Mouse (Mus musculus) liver, embryonic 14.5 days (tissue): ENCODE data around the gene Ccdc110. TPM values are rescaled to one million over a fixed set of nuclear protein-coding genes. Genes with fewer than 3 reads are reported as not detected.

ENCODE experiments used
- ATAC-seq: fragments of 200-750 bp; cut with Nextera tagmentation; 2 replicates; pipeline ENCODE4 v1.8.0; 2017; ENCODE audit warnings: moderate number of reproducible peaks, mild to moderate bottlenecking, moderate library complexity; ENCODE audit not compliant: insufficient read depth
- DNase-seq, 3 experiments: peaks; one replicate each; pipeline ENCODE4 v3.0.0-alpha.2; 2012 to 2013; ENCODE audit warnings: low read depth in 3 of 3, low spot score in 3 of 3
- H3K27ac ChIP-seq: fragments of 300-500 bp; sonication (generic); 2 replicates; pipeline ENCODE4 v1.5.1; 2014; ENCODE audit warnings: moderate library complexity, mild to moderate bottlenecking, control low read depth, inconsistent platforms
- H3K27me3 ChIP-seq: fragments of 300-500 bp; sonication (generic); 2 replicates; pipeline ENCODE4 v1.6.1; 2014; ENCODE audit warnings: mild to moderate bottlenecking, low read length, moderate library complexity; ENCODE audit not compliant: control insufficient read depth, insufficient read depth
- H3K36me3 ChIP-seq: fragments of 300-500 bp; sonication (generic); replicated peaks from 2 replicates; pipeline ENCODE4 v1.6.1; 2014; ENCODE audit warnings: low read depth; ENCODE audit not compliant: control insufficient read depth, insufficient read depth
- H3K4me1 ChIP-seq, 2 experiments: fragments of 200-500 bp in 1 of 2; fragments of 300-500 bp in 1 of 2; sonication (generic) in 1 of 2; replicated peaks; 2 replicates each; pipeline ENCODE4 v1.6.1; 2012 to 2014; ENCODE audit warnings: antibody characterized with exemption in 1 of 2, inconsistent platforms in 1 of 2, low read length in 1 of 2; ENCODE audit not compliant: control insufficient read depth in 2 of 2, insufficient read depth in 2 of 2
- H3K4me2 ChIP-seq: fragments of 300-500 bp; sonication (generic); 2 replicates; pipeline ENCODE4 v1.6.1; 2014; ENCODE audit warnings: low read depth, mild to moderate bottlenecking, control low read depth, moderate library complexity
- H3K4me3 ChIP-seq, 2 experiments: fragments of 200-500 bp in 1 of 2; fragments of 300-500 bp in 1 of 2; sonication (generic) in 1 of 2; 2 replicates each; pipeline ENCODE4 v1.5.1; 2012 to 2014; ENCODE audit warnings: low read depth in 2 of 2, low read length in 2 of 2, mild to moderate bottlenecking in 2 of 2, control low read depth in 1 of 2, inconsistent platforms in 1 of 2, moderate library complexity in 1 of 2; ENCODE audit not compliant: insufficient read depth in 1 of 2
- H3K9ac ChIP-seq: fragments of 300-500 bp; sonication (generic); replicated peaks from 2 replicates; pipeline ENCODE4 v1.6.1; 2014; ENCODE audit warnings: mild to moderate bottlenecking, control low read depth, moderate library complexity
- H3K9me3 ChIP-seq: fragments of 300-500 bp; sonication (generic); 2 replicates; pipeline ENCODE4 v1.6.1; 2016; ENCODE audit warnings: low read length, mixed read lengths; ENCODE audit not compliant: control insufficient read depth
- CTCF ChIP-seq: IDR thresholded peaks from 2 replicates; pipeline ENCODE4 v1.5.1; 2016; ENCODE audit warnings: antibody characterized with exemption, low read depth, control low read depth
- EP300 ChIP-seq: IDR thresholded peaks from 2 replicates; pipeline ENCODE4 v1.6.1; 2016; ENCODE audit warnings: antibody characterized with exemption, low read depth
- WGBS: fragments of 180-500 bp; shearing (Covaris S2); extraction: QIAGEN DNeasy Blood & Tissue Kit; methylation state at CpG from one replicate; pipeline ENCODE4 v1.1.7; 2014; ENCODE audit not compliant: insufficient replicate concordance; 5-methylcytosine and 5-hydroxymethylcytosine counted together
- polyA plus RNA-seq, 2 experiments: library from polyadenylated mRNA; depleted of rRNA in 1 of 2; stranded (reverse) in 1 of 2; unstranded in 1 of 2; fragments of >200 nt; fragmentation: Nextera tagmentation in 1 of 2; extraction: Ambion mirVana in 1 of 2; gene quantifications; 2 replicates each; pipeline versions ENCODE4 v1.2.1 to v1.2.3; 2012 to 2014

Gene Ccdc110
- not detected in 2 replicates for polyA plus RNA-seq (2012; rRNA removed)
- polyA plus RNA-seq (2014; fragmentation: Nextera tagmentation; extraction: Ambion mirVana): not detected in 2 replicates

DNA sequence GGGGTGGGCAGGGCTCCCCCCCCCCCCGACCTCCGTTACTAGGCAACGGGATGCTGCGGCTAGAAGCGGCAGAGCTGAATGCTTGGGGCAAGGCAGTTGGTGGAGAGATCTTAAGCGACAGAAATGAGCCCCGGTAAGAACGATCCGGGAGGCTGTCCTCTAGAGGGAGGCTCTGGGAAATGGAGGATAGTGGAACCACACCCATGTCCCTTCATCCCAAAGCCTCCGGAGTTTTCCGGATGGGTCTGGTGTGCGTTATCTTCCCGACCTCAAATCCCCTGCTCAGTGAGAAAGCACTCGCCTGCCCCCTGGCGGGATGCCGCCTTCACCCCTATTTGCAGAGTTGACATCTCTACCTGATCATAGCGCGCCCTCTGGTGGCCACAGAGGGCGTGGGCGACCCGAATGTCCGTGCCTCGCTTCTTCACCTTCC is at the start of gene Ccdc110:
Ccdc110 (plus strand) TSS at position 38 of the 433 bp plus-strand sequence.
- 13% methylated on average over 23 of the region's 23 CpGs for WGBS

DNA sequence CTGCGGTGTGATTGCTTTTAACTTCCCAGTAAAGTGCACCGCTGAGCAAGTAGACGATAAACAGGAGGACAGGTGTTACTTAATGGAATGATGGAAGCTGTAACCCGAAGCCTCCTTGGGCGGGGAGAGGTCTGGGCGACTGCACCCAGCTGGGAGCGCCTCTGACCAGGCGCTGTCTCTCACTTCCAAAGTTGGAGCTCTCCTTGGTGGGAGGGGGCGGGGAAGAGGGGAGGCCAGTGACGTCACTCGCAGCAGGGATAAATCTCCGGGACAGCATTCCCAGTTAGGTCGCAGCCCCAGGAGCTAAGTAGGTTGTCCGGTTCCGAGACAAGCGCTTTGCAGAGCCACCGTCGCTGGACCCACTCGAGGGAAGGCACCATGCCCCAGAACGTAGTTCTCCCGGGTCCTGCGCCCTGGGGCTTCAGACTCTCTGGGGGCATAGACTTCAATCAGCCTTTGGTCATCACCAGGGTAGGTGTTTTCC is 49.2 kb upstream of the Ccdc110 start, which contains the start of gene Pdlim3:
Pdlim3 (plus strand) TSS at position 260 of the 484 bp plus-strand sequence.
- no peak for ATAC-seq
- no peaks in the 10 kb centered on the region for H3K36me3 ChIP-seq
- 2% methylated on average over 22 of the region's 22 CpGs for whole genome bisulfite sequencing
- no peak within 1 kb of the TSS for H3K27ac ChIP-seq
- H3K27me3 ChIP-seq: no peaks in the 10 kb centered on the region; the same call in 1 of the 2 replicates
- no peak within 1 kb of the TSS for H3K9ac ChIP-seq
- peak within 1 kb of the TSS in 1 of 2 experiments; percentile 4; a peak in 1 of 4 replicates for H3K4me3 ChIP-seq
- peak within 1 kb of the TSS; percentile 44 for H3K4me2 ChIP-seq
- H3K4me1 ChIP-seq: no peaks in the 10 kb centered on the region
- TF ChIP-seq EP300 (no peak), CTCF (no peak)
- H3K9me3 ChIP-seq: no peaks in the 10 kb centered on the region
- no peak for DNase-seq

More for the DNA sequence above, at the start of gene Ccdc110:
- H3K9me3 ChIP-seq: no peaks in the 10 kb centered on the region
- H3K36me3 ChIP-seq: no peaks in the 10 kb centered on the region
- H3K4me3 ChIP-seq: no peak within 1 kb of the TSS
- no peak for TF ChIP-seq EP300
- TF ChIP-seq CTCF: peak; percentile 99
- H3K9ac ChIP-seq: no peak within 1 kb of the TSS
- H3K4me1 ChIP-seq: no peaks in the 10 kb centered on the region
- DNase-seq (peak; percentile 47 to 65 (median 63)), ATAC-seq (no peak)
- no peaks in the 10 kb centered on the region for H3K27me3 ChIP-seq
- H3K27ac ChIP-seq: no peak within 1 kb of the TSS
- H3K4me2 ChIP-seq: no peak within 1 kb of the TSS

DNA sequence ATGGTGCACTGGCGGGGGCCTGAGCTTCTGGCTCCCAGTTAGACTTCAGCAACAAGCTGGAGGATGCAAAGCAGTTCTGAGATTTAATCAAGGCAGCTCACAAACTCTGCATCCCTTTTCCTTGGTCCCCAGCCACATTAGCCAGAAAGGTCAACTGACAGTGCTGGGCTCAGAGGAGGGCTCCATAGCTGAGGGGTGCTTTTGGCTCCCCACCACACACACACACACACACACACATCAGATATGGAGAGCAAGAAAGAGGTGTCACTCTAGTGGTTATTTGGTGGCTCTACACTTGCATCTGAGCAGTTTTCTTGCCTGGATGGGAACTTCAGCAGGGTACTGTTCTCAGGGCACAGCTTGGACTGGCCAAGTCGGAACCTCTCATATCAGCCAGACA is 48.6 kb upstream of the Ccdc110 start:
- Histone ChIP-seq H3K27ac (no peak overlapping the region), H3K9ac (no peak overlapping the region), H3K4me3 (no peak overlapping the region; a peak in 1 of 4 replicates), H3K9me3 (no peaks in the 10 kb centered on the region), H3K4me1 (no peaks in the 10 kb centered on the region), H3K36me3 (no peaks in the 10 kb centered on the region), H3K27me3 (no peaks in the 10 kb centered on the region; the same call in 1 of the 2 replicates), H3K4me2 (peak overlapping the region; percentile 44; the same call in 1 of the 2 replicates)
- DNase-seq: no peak
- no peak for ATAC-seq
- 31% methylated on average over 2 of the region's 2 CpGs for WGBS
- TF ChIP-seq CTCF (no peak), EP300 (no peak)

DNA sequence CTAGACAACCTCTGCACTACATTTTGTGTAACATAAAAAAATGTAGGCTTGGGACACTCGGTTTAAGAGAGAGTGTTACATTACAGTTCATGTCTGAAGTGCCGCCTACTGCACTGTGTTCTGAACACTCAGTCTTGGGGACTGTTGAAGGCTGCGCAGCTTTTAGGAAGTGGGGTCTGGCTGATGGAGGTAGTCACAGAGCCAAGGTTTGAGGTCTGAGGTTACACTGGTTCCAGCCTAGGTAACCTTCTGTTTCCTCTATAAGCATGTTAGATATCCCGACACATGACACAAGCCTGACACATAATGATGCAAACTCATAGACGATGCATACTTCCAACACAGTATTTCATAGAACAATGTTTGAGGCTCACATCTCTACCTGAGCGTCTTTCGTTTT is 44.7 kb upstream of the Ccdc110 start:
- no peak for TF ChIP-seq EP300
- TF ChIP-seq CTCF: no peak
- H3K9ac ChIP-seq: no peak overlapping the region
- 66% methylated on average over 7 of the region's 7 CpGs for WGBS
- H3K4me1 ChIP-seq: no peaks in the 10 kb centered on the region
- H3K27me3 ChIP-seq: no peaks in the 10 kb centered on the region; the same call in 1 of the 2 replicates
- no peaks in the 10 kb centered on the region for H3K9me3 ChIP-seq
- H3K4me2 ChIP-seq: no peak overlapping the region
- no peak overlapping the region for H3K4me3 ChIP-seq
- no peak for ATAC-seq
- H3K27ac ChIP-seq: no peak overlapping the region
- H3K36me3 ChIP-seq: no peaks in the 10 kb centered on the region
- DNase-seq: no peak

DNA sequence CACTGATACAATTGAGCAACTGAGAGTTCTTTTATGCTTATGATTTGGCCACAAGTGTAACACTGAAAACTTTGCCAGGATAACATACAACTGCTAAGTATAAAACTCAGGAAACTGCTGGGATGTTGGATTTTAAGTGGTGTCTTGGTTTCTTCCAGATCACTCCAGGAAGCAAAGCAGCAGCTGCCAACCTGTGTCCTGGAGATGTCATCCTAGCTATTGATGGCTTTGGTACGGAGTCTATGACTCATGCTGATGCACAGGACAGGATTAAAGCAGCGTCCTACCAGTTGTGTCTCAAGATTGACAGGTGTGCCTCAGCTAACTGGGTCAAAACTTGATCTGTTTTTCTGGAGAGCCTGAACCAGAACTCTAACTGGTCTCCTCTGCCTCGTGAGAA is 37.8 kb upstream of the Ccdc110 start:
- no peak overlapping the region for H3K9ac ChIP-seq
- TF ChIP-seq EP300 (no peak), CTCF (no peak)
- no peak for ATAC-seq
- no peaks in the 10 kb centered on the region for H3K9me3 ChIP-seq
- no peaks in the 10 kb centered on the region for H3K36me3 ChIP-seq
- WGBS: 40% methylated on average over 3 of the region's 3 CpGs
- no peak overlapping the region for H3K4me3 ChIP-seq
- H3K4me2 ChIP-seq: no peak overlapping the region
- DNase-seq: no peak
- H3K4me1 ChIP-seq: no peaks in the 10 kb centered on the region
- no peaks in the 10 kb centered on the region for H3K27me3 ChIP-seq
- no peak overlapping the region for H3K27ac ChIP-seq
